Mouse (Mus musculus) CD4-positive, CD25-positive, alpha-beta regulatory T cell, adult 4 months (primary cell): Measurements from ENCODE around the gene Sh2d1b1. TPM values are rescaled to one million over a fixed set of nuclear protein-coding genes. Genes with fewer than 3 reads are reported as not detected.

Source experiments
- ATAC-seq: one replicate; pipeline ENCODE4 v1.8.0; 2017
- polyA plus RNA-seq, 2 experiments: library from polyadenylated mRNA; unstranded; fragments of 100-300 nt; shearing (Covaris generic); gene quantifications; one replicate each; pipeline ENCODE4 v1.2.1; 2017

The Sh2d1b1 gene
- polyA plus RNA-seq, 2 experiments from 2014 or later, result not detected

DNA sequence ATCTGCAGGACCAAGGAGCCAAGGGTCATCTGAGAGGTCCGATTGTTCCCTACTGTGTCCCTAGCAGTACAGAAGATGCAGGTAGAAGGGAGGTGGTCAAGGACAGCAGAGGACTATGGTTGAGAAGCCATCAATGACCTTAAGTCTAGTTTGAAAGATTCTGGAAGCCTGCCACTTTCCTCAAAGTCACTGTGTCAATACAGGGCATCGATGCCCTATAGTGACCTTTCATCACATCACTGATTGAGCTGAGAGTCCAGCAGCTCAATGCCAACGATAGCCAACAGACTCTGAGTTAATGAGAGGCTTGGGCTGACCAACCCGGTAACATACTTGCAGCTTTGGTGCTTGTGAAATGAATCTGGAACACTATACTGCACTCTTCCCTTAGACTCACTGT lies 48.2 kb downstream of the Sh2d1b1 start:
- ATAC-seq, result no peak

GRCm38 (mm10) chr1:170331926-170332325 lies 54.8 kb downstream of the Sh2d1b1 start:
- no peak for ATAC-seq

DNA sequence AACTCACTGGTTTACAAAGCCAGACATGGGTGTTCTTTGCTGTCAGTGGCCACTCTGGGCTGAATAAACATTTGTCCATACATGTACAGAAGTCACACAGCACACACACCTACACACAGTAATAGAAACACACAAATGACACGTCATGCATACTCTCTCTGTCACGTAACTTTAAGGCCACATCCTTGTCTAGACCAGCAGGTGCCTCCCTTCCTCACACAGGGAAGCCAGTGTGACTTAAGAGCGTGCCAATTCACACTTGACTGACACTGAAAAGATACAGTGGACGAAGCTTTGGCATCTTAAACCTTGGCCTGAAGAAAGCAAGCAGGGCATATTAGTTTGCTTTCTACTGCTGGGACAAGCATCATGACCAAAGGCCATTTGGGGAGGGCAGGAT lies 55.7 kb downstream of the Sh2d1b1 start:
- no peak for ATAC-seq

Other genes starting within 250 kb of the Sh2d1b1 start
- gene Ddr2, start 166.6 kb upstream of the Sh2d1b1 start, polyA plus RNA-seq, result not detected
- gene Uap1, start 102.4 kb upstream of the Sh2d1b1 start, polyA plus RNA-seq, result 10 to 100 TPM; 12.9 to 18.1 TPM
- 10 to 100 TPM in 1 of 2 experiments, 1 to 10 TPM in 1; 10.0 to 12.1 TPM for gene Uhmk1, start 61.9 kb upstream of the Sh2d1b1 start, polyA plus RNA-seq
- gene Sh2d1b2, start 44.6 kb upstream of the Sh2d1b1 start, polyA plus RNA-seq, result not detected
- gene Gm7694, start 29.0 kb downstream of the Sh2d1b1 start, polyA plus RNA-seq, result not detected
- not detected for gene Spata46, start 31.5 kb downstream of the Sh2d1b1 start, polyA plus RNA-seq